Mouse (Mus musculus) limb, embryonic 11.5 days (tissue): ENCODE results near the gene Prss41. TPM values are rescaled to one million over a fixed set of nuclear protein-coding genes. Genes with fewer than 3 reads are reported as not detected.
A peak's percentile ranks its signal among the peaks of the same experiment; 100 is the strongest.
"Not testable (repeated sequence)": the region's sequence is repeated elsewhere in the genome, so short reads cannot be mapped to it uniquely, and the experiment has no call there.

Source experiments
- ATAC-seq: fragments of 200-750 bp; cut with Nextera tagmentation; 2 replicates; pipeline ENCODE4 v1.8.0; 2017; ENCODE audit warnings: low read depth; ENCODE audit not compliant: insufficient number of reproducible peaks, low FRiP score, low TSS enrichment
- DNase-seq: peaks from one replicate; pipeline ENCODE4 v3.0.0-alpha.2; 2015; ENCODE audit warnings: low spot score
- H3K27ac ChIP-seq: fragments of 300-500 bp; sonication (generic); replicated peaks from 2 replicates; pipeline ENCODE4 v1.5.1; 2014; ENCODE audit warnings: low read depth, mild to moderate bottlenecking, low read length
- H3K27me3 ChIP-seq: fragments of 300-500 bp; sonication (generic); 2 replicates; pipeline ENCODE4 v1.6.1; 2014; ENCODE audit warnings: mild to moderate bottlenecking, low read length, mixed read lengths; ENCODE audit not compliant: control insufficient read depth, insufficient read depth
- H3K36me3 ChIP-seq: fragments of 300-500 bp; sonication (generic); 2 replicates; pipeline ENCODE4 v1.6.1; 2014; ENCODE audit warnings: mild to moderate bottlenecking, low read length, moderate library complexity, mixed read lengths; ENCODE audit not compliant: control insufficient read depth, insufficient read depth
- H3K4me1 ChIP-seq: fragments of 300-500 bp; sonication (generic); 2 replicates; pipeline ENCODE4 v1.6.1; 2014; ENCODE audit warnings: low read length, mixed read lengths; ENCODE audit not compliant: control insufficient read depth, insufficient read depth
- H3K4me2 ChIP-seq: fragments of 300-500 bp; sonication (generic); 2 replicates; pipeline ENCODE4 v1.6.1; 2014; ENCODE audit warnings: low read depth, mild to moderate bottlenecking, moderate library complexity; ENCODE audit not compliant: severe bottlenecking
- H3K4me3 ChIP-seq: fragments of 300-500 bp; sonication (generic); 2 replicates; pipeline ENCODE4 v1.5.1; 2014; ENCODE audit warnings: low read depth, low read length
- H3K9ac ChIP-seq: fragments of 300-500 bp; sonication (generic); 2 replicates; pipeline ENCODE4 v1.6.1; 2014; ENCODE audit warnings: mild to moderate bottlenecking, low read length
- H3K9me3 ChIP-seq: fragments of 300-500 bp; sonication (generic); 2 replicates; pipeline ENCODE4 v1.6.1; 2016; ENCODE audit warnings: low read length; ENCODE audit not compliant: control insufficient read depth
- WGBS: fragments of 180-500 bp; shearing (Covaris S2); extraction: QIAGEN DNeasy Blood & Tissue Kit; methylation state at CpG from one replicate; pipeline ENCODE4 v1.1.7; 2014; 5-methylcytosine and 5-hydroxymethylcytosine counted together
- polyA plus RNA-seq: library from polyadenylated mRNA; unstranded; fragments of >200 nt; fragmentation: Nextera tagmentation; extraction: Ambion mirVana; gene quantifications from 2 replicates; pipeline ENCODE4 v1.2.1, GENCODE M21; 2014

Gene Prss41
- polyA plus RNA-seq, result 2.5 and 2.6 TPM in 2 replicates

DNA sequence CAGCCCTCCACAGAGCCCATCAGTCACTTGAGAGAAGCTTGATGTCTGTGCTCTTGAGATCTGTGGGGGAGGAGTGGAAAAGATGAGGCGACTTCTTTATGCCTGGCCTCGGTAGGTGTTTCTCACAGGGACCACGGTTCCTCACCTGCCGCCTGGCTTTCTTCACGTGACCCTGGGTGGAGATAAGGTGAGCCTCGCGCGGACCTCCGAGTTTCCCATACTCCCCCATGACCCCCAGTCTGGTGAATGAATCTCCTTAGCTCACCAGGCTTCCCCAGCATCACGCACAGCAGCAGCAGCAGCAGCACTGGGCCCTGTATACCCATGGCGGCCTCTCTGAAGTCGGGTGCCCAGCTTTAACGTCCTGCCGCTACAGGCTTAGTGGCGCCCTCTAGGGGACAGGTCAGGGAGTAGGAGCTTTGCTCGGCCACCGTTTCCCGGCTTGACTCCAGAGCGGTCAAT is at the start of gene Prss41, which contains the start of gene Prss32:
Gene Prss41, minus strand, starts transcription at position 361 of the 462 bp plus-strand sequence.
Gene Prss32, plus strand, starts transcription at position 44 of the 462 bp plus-strand sequence.
- peak within 1 kb of the TSS; percentile 5; the same call in 1 of the 2 replicates for H3K4me3 ChIP-seq
- H3K9ac ChIP-seq, result no peak within 1 kb of the TSS
- WGBS, result 16% methylated on average over 19 of the region's 19 CpGs
- no peaks in the 10 kb centered on the region for H3K36me3 ChIP-seq
- H3K4me1 ChIP-seq, result no peaks in the 10 kb centered on the region
- peak; percentile 81 for DNase-seq
- no peaks in the 10 kb centered on the region for H3K9me3 ChIP-seq
- no peak within 1 kb of the TSS for H3K27ac ChIP-seq
- H3K4me2 ChIP-seq, result peak within 1 kb of the TSS; percentile 29; the same call in 1 of the 2 replicates
- no peak; the same call in 1 of the 2 replicates for ATAC-seq
- H3K27me3 ChIP-seq, result no peaks in the 10 kb centered on the region

- not testable (repeated sequence) for DNase-seq, H3K4me3 ChIP-seq, H3K36me3 ChIP-seq
Observed at GRCm38 (mm10) chr17:23880576-23880975, 36.6 kb upstream of the Prss41 start, which contains the start of the genes Dcpp1 and Dcpp2. Gene Dcpp1 (plus strand): TSS chr17:23880876. Gene Dcpp2 (plus strand): TSS chr17:23880880.

DNA sequence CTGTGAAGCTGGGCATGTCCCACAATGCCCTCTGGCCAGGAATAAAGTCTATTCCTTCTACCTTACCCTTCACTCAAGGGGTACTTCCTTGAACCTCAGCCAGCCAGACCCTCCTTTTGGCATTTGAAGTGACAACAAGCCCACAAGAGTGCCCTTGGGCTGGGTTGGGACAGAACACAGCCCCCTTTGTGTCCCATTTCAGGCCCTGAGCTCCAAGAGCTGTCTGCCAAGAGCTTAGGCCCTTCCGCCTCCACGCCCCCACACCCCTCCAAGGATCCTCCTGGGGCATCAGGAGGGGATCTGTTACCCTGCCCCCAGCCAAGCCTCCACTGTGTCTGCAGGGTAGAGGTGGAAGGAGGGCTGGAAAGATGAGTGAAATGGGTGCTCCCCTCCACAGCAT is 33.2 kb upstream of the Prss41 start:
- no peaks in the 10 kb centered on the region for H3K27me3 ChIP-seq
- ATAC-seq, result no peak
- H3K36me3 ChIP-seq, result no peaks in the 10 kb centered on the region
- 94% methylated on average over 2 of the region's 2 CpGs for WGBS
- DNase-seq, result no peak
- H3K4me3 ChIP-seq, result no peak overlapping the region
- H3K27ac ChIP-seq, result no peak overlapping the region
- no peaks in the 10 kb centered on the region for H3K4me1 ChIP-seq
- H3K9me3 ChIP-seq, result no peaks in the 10 kb centered on the region
- H3K9ac ChIP-seq, result no peak overlapping the region
- no peak overlapping the region for H3K4me2 ChIP-seq

More at GRCm38 (mm10) chr17:23880576-23880975, 36.6 kb upstream of the Prss41 start, which contains the start of the genes Dcpp1 and Dcpp2:
- H3K27me3 ChIP-seq, H3K27ac ChIP-seq, H3K4me1 ChIP-seq, H3K9ac ChIP-seq, ATAC-seq, H3K9me3 ChIP-seq, H3K4me2 ChIP-seq: not testable (repeated sequence)
- WGBS, result 76% methylated on average over 4 of the region's 4 CpGs

- Histone ChIP-seq H3K4me2 (no peak overlapping the region), H3K9me3 (no peaks in the 10 kb centered on the region), H3K36me3 (no peaks in the 10 kb centered on the region), H3K27me3 (no peaks in the 10 kb centered on the region), H3K27ac (no peak overlapping the region), H3K4me3 (no peak overlapping the region), H3K4me1 (no peaks in the 10 kb centered on the region), H3K9ac (no peak overlapping the region)
- 72% methylated on average over 3 of the region's 3 CpGs for WGBS
- DNase-seq (no peak), ATAC-seq (no peak)
Observed at GRCm38 (mm10) chr17:23876741-23877140, 32.8 kb upstream of the Prss41 start.

GRCm38 (mm10) chr17:23873884-23874856 is 30.2 kb upstream of the Prss41 start:
- no peak overlapping the region for H3K27ac ChIP-seq
- 51% methylated on average over 8 of the region's 8 CpGs for WGBS
- H3K4me3 ChIP-seq, result no peak overlapping the region
- no peak overlapping the region for H3K9ac ChIP-seq
- H3K36me3 ChIP-seq, result no peaks in the 10 kb centered on the region
- H3K9me3 ChIP-seq, result no peaks in the 10 kb centered on the region
- H3K4me1 ChIP-seq, result no peaks in the 10 kb centered on the region
- H3K4me2 ChIP-seq, result no peak overlapping the region
- DNase-seq (peak; percentile 66), ATAC-seq (no peak)
- no peaks in the 10 kb centered on the region for H3K27me3 ChIP-seq

- H3K4me3 ChIP-seq, result no peak overlapping the region
- no peaks in the 10 kb centered on the region for H3K4me1 ChIP-seq
- WGBS, result 89% methylated on average over 11 of the region's 11 CpGs
- DNase-seq (no peak), ATAC-seq (no peak)
- H3K4me2 ChIP-seq, result no peak overlapping the region
- no peak overlapping the region for H3K27ac ChIP-seq
- no peak overlapping the region for H3K9ac ChIP-seq
- H3K36me3 ChIP-seq, result no peaks in the 10 kb centered on the region
- H3K27me3 ChIP-seq, result no peaks in the 10 kb centered on the region
- H3K9me3 ChIP-seq, result no peaks in the 10 kb centered on the region
Observed at GRCm38 (mm10) chr17:23868513-23868912, 24.5 kb upstream of the Prss41 start.

- no peaks in the 10 kb centered on the region for H3K36me3 ChIP-seq
- H3K9me3 ChIP-seq, result no peaks in the 10 kb centered on the region
- no peaks in the 10 kb centered on the region for H3K4me1 ChIP-seq
- H3K4me3 ChIP-seq, result no peak within 1 kb of the TSS
- DNase-seq (no peak), ATAC-seq (no peak)
- H3K27me3 ChIP-seq, result no peaks in the 10 kb centered on the region
- H3K27ac ChIP-seq, result no peak within 1 kb of the TSS
- 81% methylated on average over 15 of the region's 15 CpGs for WGBS
- no peak within 1 kb of the TSS for H3K4me2 ChIP-seq
- no peak within 1 kb of the TSS for H3K9ac ChIP-seq
Observed at GRCm38 (mm10) chr17:23867756-23868155, 23.8 kb upstream of the Prss41 start, which contains the start of gene Prss21. Gene Prss21 (plus strand): TSS chr17:23868056.

GRCm38 (mm10) chr17:23862926-23863325 is 19.0 kb upstream of the Prss41 start:
- Histone ChIP-seq H3K36me3 (no peaks in the 10 kb centered on the region), H3K9me3 (no peaks in the 10 kb centered on the region), H3K27me3 (no peaks in the 10 kb centered on the region), H3K4me2 (no peak overlapping the region; the same call in 1 of the 2 replicates), H3K4me1 (no peaks in the 10 kb centered on the region), H3K9ac (no peak overlapping the region), H3K27ac (no peak overlapping the region), H3K4me3 (no peak overlapping the region)
- ATAC-seq, result no peak
- DNase-seq, result no peak
- 86% methylated on average over 4 of the region's 4 CpGs for WGBS
